In genomic region chr5:33032036-33032773, GRCm38 (mm10) we compare ENCODE assay signal across 18 mouse cellular contexts. TPM values are rescaled to one million over a fixed set of nuclear protein-coding genes. Genes with fewer than 3 reads are reported as not detected.
DNase-seq lines count a peak whose midpoint lies in the region; ATAC-seq and TF ChIP-seq lines count a peak whose summit lies in the region.
"Had no signal": no experiment of that assay in that cellular context is flagged by ENCODE, and none has a peak within 500 bp of the region (broad histone marks: within the 10 kb centered on the region; RNA-seq: fewer than 3 reads in every experiment).

No protein-coding gene starts in this region.

- 89% methylated on average over 10 of the region's 10 CpGs for WGBS in midbrain, embryonic 13.5 days

- H3K9me3 ChIP-seq in MEL (replicated peaks; ENCODE audit: insufficient read depth, low read length) = no peaks in the 10 kb centered on the region
- H3K9me3 ChIP-seq in midbrain, embryonic 13.5 days = no peaks in the 10 kb centered on the region
- H3K9me3 ChIP-seq: heart, embryonic 12.5 days; midbrain, embryonic 12.5 days had no signal

- intact Hi-C loops in heart, postnatal 14 days (cut with DNase I) = loop anchor here (2.0 kb wide), 4 partner anchors 41 to 117 kb away; no protein-coding TSS in a partner anchor

- no peak for TF ChIP-seq POLR2A in MEL (IDR thresholded peaks at IDR 0.05; ENCODE audit: control insufficient read depth in 1 of 2, insufficient read depth in 1 of 2, low read depth in 1 of 2, low read length in 2 of 2, poor library complexity in 1 of 2)

- H3K27me3 ChIP-seq in MEL (ENCODE audit: control insufficient read depth in 1 of 2, insufficient read depth in 2 of 2, low read length in 2 of 2) = no peaks in the 10 kb centered on the region
- H3K27me3 ChIP-seq in midbrain, embryonic 13.5 days = no peaks in the 10 kb centered on the region
- H3K27me3 ChIP-seq: heart, embryonic 12.5 days; midbrain, embryonic 12.5 days had no signal

- no peak for TF ChIP-seq RAD21 in MEL (IDR thresholded peaks at IDR 0.05; ENCODE audit: low read depth, low read length)

- H3K79me2 ChIP-seq in MEL (ENCODE audit: control insufficient read depth, insufficient read depth, low read length, poor library complexity) = no peaks in the 10 kb centered on the region

- no peak for TF ChIP-seq CTCF in MEL (IDR thresholded peaks at IDR 0.05 in 2 of 3, conservative IDR thresholded peaks at IDR 0.05 in 1 of 3; ENCODE audit: control insufficient read depth in 1 of 3, insufficient read depth in 1 of 3, low read depth in 2 of 3, low read length in 3 of 3, poor library complexity in 1 of 3, severe bottlenecking in 1 of 3)

- H3K27ac ChIP-seq in MEL (ENCODE audit: control insufficient read depth, low read depth, low read length) = no peak overlapping the region
- peak overlapping the region; percentile 83; the same call in 1 of the 2 replicates for H3K27ac ChIP-seq in midbrain, embryonic 13.5 days

- peaks cover 6 to 12% of the 10 kb centered on the region in 2 experiments for H3K36me3 ChIP-seq in MEL (ENCODE audit: control insufficient read depth in 1 of 2, insufficient read depth in 2 of 2, low read length in 2 of 2)
- peaks cover 9% of the 10 kb centered on the region for H3K36me3 ChIP-seq in midbrain, embryonic 13.5 days

- H3K4me3 ChIP-seq in MEL (ENCODE audit: control insufficient read depth in 1 of 2, insufficient read depth in 1 of 2, low read depth in 2 of 2, low read length in 2 of 2) = no peak overlapping the region
- H3K4me3 ChIP-seq in midbrain, embryonic 13.5 days (replicated peaks) = no peak overlapping the region
- H3K4me3 ChIP-seq: heart, embryonic 12.5 days; midbrain, embryonic 12.5 days had no signal

- H3K4me1 ChIP-seq in MEL (ENCODE audit: control insufficient read depth in 1 of 2, insufficient read depth in 2 of 2, low read length in 2 of 2) = peaks cover 5 to 29% of the 10 kb centered on the region in 2 experiments
- peaks cover 33% of the 10 kb centered on the region for H3K4me1 ChIP-seq in midbrain, embryonic 13.5 days (replicated peaks)

- TF ChIP-seq EP300 in MEL (IDR thresholded peaks at IDR 0.05; ENCODE audit: low read depth in 1 of 2, low read length in 2 of 2) = no peak

- peak; percentile 74 for DNase-seq in heart, adult 11 months
- DNase-seq in heart, postnatal 14 days = no peak
- DNase-seq in MEL (ENCODE audit: low read depth, low spot score) = peak; percentile 27
- peak; percentile 42 for DNase-seq in liver
- DNase-seq in adrenal gland, postnatal 36 days = no peak
- no peak for DNase-seq in lung, postnatal 36 days
- DNase-seq in ovary, postnatal 36 days (ENCODE audit: low spot score) = no peak
- DNase-seq: gastrocnemius, postnatal 36 days; heart, postnatal 36 days; layer of hippocampus, postnatal 36 days; left cerebral cortex, postnatal 4 days; lung, adult 18-20 months; lung, postnatal 4 days; spleen, adult 18-20 months had no signal

- ATAC-seq in midbrain, embryonic 13.5 days = no peak
- ATAC-seq: inflammation-experienced regulatory T-cells, adult 6 months had no signal

- H3K4me2 ChIP-seq in midbrain, embryonic 13.5 days (replicated peaks) = no peak overlapping the region
- H3K4me2 ChIP-seq: heart, embryonic 12.5 days; midbrain, embryonic 12.5 days had no signal

- no peak overlapping the region for H3K9ac ChIP-seq in MEL (ENCODE audit: control insufficient read depth, low read depth, low read length, poor library complexity, severe bottlenecking)
- no peak overlapping the region for H3K9ac ChIP-seq in midbrain, embryonic 13.5 days (replicated peaks)
- H3K9ac ChIP-seq: heart, embryonic 12.5 days; midbrain, embryonic 12.5 days had no signal

TF ChIP-seq in MEL, 35 proteins besides CTCF, POLR2A, EP300 and RAD21:
- no peak for TF ChIP-seq SIN3A (IDR thresholded peaks at IDR 0.05; ENCODE audit: low read length)
- TF ChIP-seq SMC3 (IDR thresholded peaks at IDR 0.05; ENCODE audit: low read depth, low read length) = 0 out of 2 replicates have a peak, but pooled peaks have one; percentile 2

RNA-seq across cellular contexts. Expression of gene Ywhah, which starts 13.6 kb away (rescaled TPM):
- total RNA-seq in heart, postnatal 14 days (2021) = 100 to 1,000 TPM; 104 to 126 TPM
- 80.0 and 91.5 TPM in 2 replicates for total RNA-seq in MEL (2012; rRNA removed)
- 100 to 1,000 TPM in 1 of 2 experiments, not detected in 1; 312 TPM for polyA plus RNA-seq in MEL (2012; ENCODE audit: insufficient read depth in 1 of 2, insufficient read length in 2 of 2, low read depth in 1 of 2, low replicate concordance in 2 of 2, missing spikeins in 1 of 2)
- 517 and 561 TPM in 2 replicates for polyA plus RNA-seq in midbrain, embryonic 13.5 days (2015; fragmentation: Nextera tagmentation; extraction: Ambion mirVana)
- total RNA-seq in adrenal gland, postnatal 36 days (2021) = 100 to 1,000 TPM; 169 to 179 TPM

Comparison
In these comparisons a context has a peak if more than half of its experiments do, and no peak if none do; other contexts are left out.
1. DNase-seq: peak in heart, adult 11 months (single experiment), MEL (single experiment) and liver (single experiment); none in heart, postnatal 14 days (0 of 2), adrenal gland, postnatal 36 days (0 of 2), lung, postnatal 36 days (single experiment) and ovary, postnatal 36 days (single experiment).